Mouse (Mus musculus) kidney, postnatal 0 days (tissue): ENCODE results near the gene Lrfn1. TPM values are rescaled to one million over a fixed set of nuclear protein-coding genes. Genes with fewer than 3 reads are reported as not detected.

Experiments
- ATAC-seq: fragments of 200-750 bp; cut with Nextera tagmentation; replicated peaks from 2 replicates; pipeline ENCODE4 v1.8.0; 2017; ENCODE audit warnings: low read depth, moderate number of reproducible peaks, moderate TSS enrichment, moderate library complexity; ENCODE audit not compliant: low FRiP score
- DNase-seq: peaks from one replicate; pipeline ENCODE4 v3.0.0-alpha.2; 2016; ENCODE audit warnings: low spot score
- H3K27ac ChIP-seq: fragments of 300-500 bp; sonication (generic); 2 replicates; pipeline ENCODE4 v1.5.1; 2014; ENCODE audit warnings: mild to moderate bottlenecking
- H3K27me3 ChIP-seq: fragments of 300-500 bp; sonication (generic); 2 replicates; pipeline ENCODE4 v1.6.1; 2014; ENCODE audit warnings: low read length, mixed read lengths; ENCODE audit not compliant: insufficient read depth
- H3K36me3 ChIP-seq: fragments of 300-500 bp; sonication (generic); 2 replicates; pipeline ENCODE4 v1.6.1; 2014; ENCODE audit warnings: low read length, mixed read lengths; ENCODE audit not compliant: insufficient read depth
- H3K4me1 ChIP-seq: fragments of 300-500 bp; sonication (generic); replicated peaks from 2 replicates; pipeline ENCODE4 v1.6.1; 2014; ENCODE audit warnings: antibody characterized with exemption, low read length, mixed read lengths; ENCODE audit not compliant: insufficient read depth
- H3K4me2 ChIP-seq: fragments of 300-500 bp; sonication (generic); 2 replicates; pipeline ENCODE4 v1.6.1; 2014; ENCODE audit warnings: mild to moderate bottlenecking, low read length, moderate library complexity, mixed read lengths
- H3K4me3 ChIP-seq: fragments of 300-500 bp; sonication (generic); replicated peaks from 2 replicates; pipeline ENCODE4 v1.5.1; 2014; ENCODE audit warnings: low read depth, low read length
- H3K9ac ChIP-seq: fragments of 300-500 bp; sonication (generic); 2 replicates; pipeline ENCODE4 v1.6.1; 2014; ENCODE audit warnings: low read depth, low read length
- H3K9me3 ChIP-seq: fragments of 300-500 bp; sonication (generic); replicated peaks from 2 replicates; pipeline ENCODE4 v1.6.1; 2016; ENCODE audit warnings: low read length, inconsistent platforms, mixed read lengths
- CTCF ChIP-seq: IDR thresholded peaks from 2 replicates; pipeline ENCODE4 v1.5.1; 2016; ENCODE audit warnings: antibody characterized with exemption, low read depth, mild to moderate bottlenecking, moderate library complexity
- WGBS: fragments of 180-500 bp; shearing (Covaris S2); extraction: QIAGEN DNeasy Blood & Tissue Kit; methylation state at CpG from one replicate; pipeline ENCODE4 v1.1.7; 2014; 5-methylcytosine and 5-hydroxymethylcytosine counted together
- polyA plus RNA-seq: library from polyadenylated mRNA; unstranded; fragments of >200 nt; fragmentation: Nextera tagmentation; extraction: Ambion mirVana; gene quantifications from 2 replicates; pipeline ENCODE4 v1.2.1, GENCODE M21; 2015

The Lrfn1 gene
- polyA plus RNA-seq, 1 experiment from 2014 or later = 2.8 TPM

GRCm38 (mm10) chr7:28423018-28423417 lies 28.8 kb upstream of the Lrfn1 start:
- Histone ChIP-seq H3K9ac (no peak overlapping the region), H3K4me3 (no peak overlapping the region), H3K27ac (no peak overlapping the region), H3K4me1 (no peaks in the 10 kb centered on the region), H3K36me3 (peaks cover 28% of the 10 kb centered on the region), H3K27me3 (no peaks in the 10 kb centered on the region), H3K9me3 (no peaks in the 10 kb centered on the region), H3K4me2 (no peak overlapping the region)
- no peak for DNase-seq
- TF ChIP-seq CTCF = no peak
- no peak for ATAC-seq
- 83% methylated on average over 1 of the region's 1 CpGs for WGBS

GRCm38 (mm10) chr7:28427738-28428137 lies 24.0 kb upstream of the Lrfn1 start:
- DNase-seq (no peak), ATAC-seq (no peak)
- H3K27ac ChIP-seq = no peak overlapping the region
- H3K27me3 ChIP-seq = no peaks in the 10 kb centered on the region
- H3K4me3 ChIP-seq = no peak overlapping the region
- no peak overlapping the region for H3K4me2 ChIP-seq
- no peaks in the 10 kb centered on the region for H3K4me1 ChIP-seq
- no peaks in the 10 kb centered on the region for H3K9me3 ChIP-seq
- H3K36me3 ChIP-seq = peaks cover 9% of the 10 kb centered on the region
- no peak overlapping the region for H3K9ac ChIP-seq
- no peak for TF ChIP-seq CTCF

GRCm38 (mm10) chr7:28430512-28430911 lies 21.3 kb upstream of the Lrfn1 start:
- H3K27me3 ChIP-seq = no peaks in the 10 kb centered on the region
- H3K4me2 ChIP-seq = no peak overlapping the region
- ATAC-seq = no peak
- no peak overlapping the region for H3K4me3 ChIP-seq
- H3K4me1 ChIP-seq = peaks cover 10% of the 10 kb centered on the region
- no peak for TF ChIP-seq CTCF
- DNase-seq = no peak
- H3K9ac ChIP-seq = no peak overlapping the region
- H3K36me3 ChIP-seq = 0 out of 2 replicates have a peak, but pooled peaks cover 4% of the 10 kb centered on the region
- no peak overlapping the region for H3K27ac ChIP-seq
- WGBS = 74% methylated on average over 1 of the region's 1 CpGs
- no peaks in the 10 kb centered on the region for H3K9me3 ChIP-seq

GRCm38 (mm10) chr7:28432252-28432651 lies 19.5 kb upstream of the Lrfn1 start:
- no peaks in the 10 kb centered on the region for H3K9me3 ChIP-seq
- H3K9ac ChIP-seq = no peak overlapping the region
- H3K36me3 ChIP-seq = 0 out of 2 replicates have a peak, but pooled peaks cover 4% of the 10 kb centered on the region
- 94% methylated on average over 2 of the region's 2 CpGs for WGBS
- TF ChIP-seq CTCF = no peak
- H3K4me1 ChIP-seq = peaks cover 10% of the 10 kb centered on the region
- DNase-seq (no peak), ATAC-seq (no peak)
- no peak overlapping the region for H3K27ac ChIP-seq
- H3K27me3 ChIP-seq = no peaks in the 10 kb centered on the region
- no peak overlapping the region for H3K4me2 ChIP-seq
- H3K4me3 ChIP-seq = no peak overlapping the region

- 0 out of 2 replicates have a peak, but pooled peaks cover 4% of the 10 kb centered on the region for H3K36me3 ChIP-seq
- H3K9me3 ChIP-seq = no peaks in the 10 kb centered on the region
- peaks cover 10% of the 10 kb centered on the region for H3K4me1 ChIP-seq
- DNase-seq (peak; percentile 29), ATAC-seq (peak; percentile 41)
- no peaks in the 10 kb centered on the region for H3K27me3 ChIP-seq
- H3K27ac ChIP-seq = peak overlapping the region; percentile 62
- peak overlapping the region; percentile 83 for H3K4me2 ChIP-seq
- under 1% methylated on average over 41 of the region's 70 CpGs for WGBS
- peak overlapping the region; percentile 92 for H3K9ac ChIP-seq
- H3K4me3 ChIP-seq = peak overlapping the region; percentile 73
- no peak for TF ChIP-seq CTCF
These were observed 16.0 kb upstream of the Lrfn1 start for GRCm38 (mm10) chr7:28435660-28436259.

GRCm38 (mm10) chr7:28436271-28436904 lies 15.4 kb upstream of the Lrfn1 start:
- Histone ChIP-seq H3K4me3 (peak overlapping the region; percentile 73), H3K9me3 (no peaks in the 10 kb centered on the region), H3K27me3 (no peaks in the 10 kb centered on the region), H3K9ac (peak overlapping the region; percentile 92), H3K27ac (peak overlapping the region; percentile 74), H3K36me3 (0 out of 2 replicates have a peak, but pooled peaks cover 4% of the 10 kb centered on the region), H3K4me1 (peaks cover 10% of the 10 kb centered on the region), H3K4me2 (peak overlapping the region; percentile 83)
- TF ChIP-seq CTCF = peak; percentile 71
- ATAC-seq = peak; percentile 99
- peak; percentile 100 for DNase-seq
- 1% methylated on average over 46 of the region's 64 CpGs for WGBS
